Mouse (Mus musculus) CD8-positive naive resting alpha-beta T cell, adult 57 days (primary cell): Measurements from ENCODE around the gene Elp6. TPM values are rescaled to one million over a fixed set of nuclear protein-coding genes. Genes with fewer than 3 reads are reported as not detected.

Source experiments
- total RNA-seq: library from RNA; stranded (reverse); gene quantifications from one replicate; pipeline ENCODE4 v1.2.4, GENCODE M21; 2023

Gene Elp6
- total RNA-seq = 7.4 TPM

DNA sequence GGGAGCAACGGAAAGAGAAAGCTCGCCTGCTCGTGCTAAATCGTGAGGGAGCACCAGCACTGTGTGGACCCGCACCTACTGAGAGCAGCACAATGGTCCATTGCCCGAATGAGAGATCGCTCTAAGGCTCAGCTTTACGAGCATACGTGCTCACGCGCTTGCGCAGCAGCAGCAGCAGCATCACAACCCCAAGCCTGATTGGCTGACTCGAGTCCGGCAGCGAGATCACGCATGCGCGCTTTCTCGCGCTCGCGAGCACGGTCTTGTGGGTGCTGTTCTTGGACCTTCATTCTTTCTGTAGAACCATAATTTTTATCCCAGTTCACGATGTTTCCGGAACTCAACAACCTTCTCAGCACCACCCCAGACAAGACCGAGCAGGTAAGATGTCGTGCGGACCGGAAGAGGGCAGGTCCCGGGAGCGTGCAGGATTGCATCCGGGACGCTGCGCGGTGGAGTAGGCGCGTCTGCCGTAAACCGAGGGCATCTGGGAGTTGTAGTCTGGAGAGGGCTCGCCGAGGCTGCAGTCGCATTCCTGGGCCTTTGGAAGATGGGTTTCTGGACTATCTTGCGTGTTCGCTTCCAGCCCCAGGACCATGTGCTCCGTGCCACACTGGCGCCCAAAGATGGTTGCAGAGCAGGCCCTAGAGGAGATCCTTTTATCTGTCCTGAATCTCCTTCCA, at the start of gene Elp6:
Gene Elp6, plus strand, starts transcription at position 205 of the 683 bp plus-strand sequence.

DNA sequence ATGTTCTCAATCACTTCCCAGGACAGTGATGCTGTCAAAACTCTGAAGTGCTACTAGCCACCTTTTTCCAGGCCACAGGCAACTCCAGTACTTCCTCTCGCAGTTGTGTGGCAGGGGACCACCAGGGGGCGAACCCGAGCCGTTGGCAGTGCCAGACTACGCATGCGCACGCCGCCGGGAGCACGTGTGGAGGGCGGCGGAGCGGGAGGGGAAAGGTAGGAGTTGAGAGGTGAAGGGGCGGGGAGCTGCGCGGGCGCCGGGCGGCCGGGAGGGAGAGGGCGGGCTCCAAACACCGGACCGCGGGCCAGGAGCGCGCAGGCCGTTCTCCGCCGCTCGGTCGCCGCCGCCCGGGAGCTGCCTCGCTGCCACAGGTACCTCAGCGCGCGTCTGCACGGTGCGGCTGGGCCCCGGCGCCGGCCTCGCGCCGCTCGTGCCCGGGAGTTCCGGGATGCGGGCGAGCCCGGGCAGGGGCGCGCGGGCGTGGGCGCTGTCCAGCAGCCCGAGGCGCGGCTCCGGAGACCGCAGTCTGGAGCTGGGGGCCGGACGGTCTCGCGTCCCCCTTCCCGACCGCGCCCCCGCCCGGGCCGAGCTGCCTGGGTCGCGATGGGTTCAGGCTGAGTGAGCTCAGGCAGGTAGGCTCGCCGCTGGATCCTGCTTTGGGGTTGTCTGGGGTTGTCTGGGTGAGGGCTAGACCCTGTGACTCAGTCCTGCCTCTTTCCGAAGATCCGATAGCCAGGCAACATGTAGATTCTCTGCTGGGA, 28.3 kb downstream of the Elp6 start, which contains the start of gene Scap:
Gene Scap, plus strand, starts transcription at position 154 of the 761 bp plus-strand sequence.

Other genes starting within 250 kb of the Elp6 start
- gene Smarcc1, start 187.5 kb upstream of the Elp6 start, total RNA-seq = 54.6 TPM
- 136 TPM for gene Dhx30, start 187.3 kb upstream of the Elp6 start, total RNA-seq
- 3.2 TPM for gene Cspg5, start 61.4 kb upstream of the Elp6 start, total RNA-seq
- 72.6 TPM for gene Scap, start 28.1 kb downstream of the Elp6 start, total RNA-seq
- 59.0 TPM for gene Ptpn23, start 103.0 kb downstream of the Elp6 start, total RNA-seq
- 4.0 TPM for gene Ngp, start 114.6 kb downstream of the Elp6 start, total RNA-seq
- 28.3 TPM for gene Klhl18, start 171.5 kb downstream of the Elp6 start, total RNA-seq
- 0.52 TPM for gene Kif9, start 171.8 kb downstream of the Elp6 start, total RNA-seq
- gene Setd2, start 227.4 kb downstream of the Elp6 start, total RNA-seq = 130 TPM